Mouse (Mus musculus): ENCODE results near the gene Dtnb.

Dtnb gene

DNA sequence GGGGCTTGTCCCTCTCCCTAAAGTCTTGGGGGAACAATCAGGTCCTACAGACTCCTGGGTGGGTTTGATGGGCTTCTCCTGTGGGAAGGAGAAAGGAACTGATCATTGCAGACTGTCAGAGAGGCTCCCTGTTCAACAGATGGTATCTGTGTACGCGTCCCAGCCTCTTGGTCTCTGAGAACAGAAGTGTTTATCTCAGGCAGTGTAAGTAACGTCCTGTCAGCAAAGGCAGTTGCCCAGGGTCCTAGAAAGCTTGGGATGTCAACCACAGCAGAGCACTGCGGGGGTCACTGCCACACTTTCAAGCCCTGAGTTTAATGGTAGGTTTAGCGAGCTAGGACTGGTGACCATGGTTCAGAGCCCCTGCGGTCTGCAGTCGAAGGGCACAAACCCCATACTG, 161.1 kb downstream of the Dtnb start:
- no peak for DNase-seq

DNA sequence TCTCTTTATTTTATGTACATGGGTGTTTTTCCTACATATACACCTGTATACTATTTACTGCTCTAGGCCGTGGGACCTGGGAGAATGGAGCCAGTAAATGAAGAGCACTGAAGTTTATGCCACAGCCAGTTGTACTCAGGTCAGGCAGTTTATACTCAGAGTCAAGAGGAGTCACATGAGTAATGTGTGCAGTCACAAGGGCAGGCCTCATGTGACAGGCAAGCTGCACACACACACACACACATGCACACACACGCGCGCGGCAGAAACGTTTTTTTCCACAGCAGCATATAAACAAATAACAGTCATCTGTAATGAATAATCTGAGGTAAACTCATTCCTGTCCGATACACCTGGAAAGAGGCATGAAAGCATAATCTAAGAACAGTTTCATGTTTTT, 164.8 kb downstream of the Dtnb start:
- DNase-seq, result no peak

- DNase-seq, result no peak
Measured at GRCm38 (mm10) chr12:3738741-3739529, 166.8 kb downstream of the Dtnb start.

DNA sequence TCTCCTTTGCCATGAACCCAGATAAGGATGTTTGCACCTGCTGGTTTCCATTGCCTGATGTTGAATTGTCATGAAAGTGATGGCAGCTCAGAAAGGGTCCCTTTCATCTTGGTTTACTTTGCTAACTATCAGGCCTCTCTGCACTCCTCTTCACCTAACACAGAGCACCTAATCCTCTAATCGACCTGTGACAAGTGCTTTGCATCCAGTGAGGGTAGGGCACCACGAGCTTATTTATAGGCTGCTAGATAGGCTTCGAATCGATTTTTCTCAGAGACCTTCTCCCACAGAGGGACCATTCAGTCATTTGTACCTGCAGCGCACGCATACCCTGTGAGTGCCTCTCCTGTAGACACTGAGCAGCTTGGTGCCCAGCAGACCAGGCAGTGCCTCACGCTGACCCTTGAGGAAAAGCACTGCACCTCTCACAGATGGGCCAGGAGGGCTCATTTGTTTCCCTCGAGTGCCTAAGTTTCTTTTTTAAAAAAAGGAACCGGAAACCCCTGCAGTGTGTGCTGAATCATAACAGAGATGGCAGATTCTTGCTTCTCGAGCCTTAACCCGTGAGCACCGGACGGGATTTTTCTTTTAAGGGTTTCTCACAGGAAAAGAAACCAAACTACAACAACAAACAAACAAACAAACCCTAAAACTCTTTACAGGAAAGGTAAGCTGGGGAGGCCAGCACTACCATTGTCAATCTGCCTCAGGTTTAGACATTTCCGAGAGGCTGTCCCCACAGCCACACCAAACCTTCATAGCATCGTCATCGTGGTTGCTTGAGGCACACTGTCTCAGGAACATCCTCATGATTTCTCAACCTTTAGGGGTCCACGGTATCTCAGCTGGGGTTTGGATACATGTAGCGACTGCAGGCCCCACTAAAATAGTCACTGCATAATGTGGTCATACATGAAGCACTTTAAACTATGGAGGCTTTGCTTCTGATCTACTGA, 167.8 kb downstream of the Dtnb start:
- peak; percentile 19 to 24 for DNase-seq

- DNase-seq, result no peak
Measured at GRCm38 (mm10) chr12:3740705-3741081, 168.5 kb downstream of the Dtnb start.

DNA sequence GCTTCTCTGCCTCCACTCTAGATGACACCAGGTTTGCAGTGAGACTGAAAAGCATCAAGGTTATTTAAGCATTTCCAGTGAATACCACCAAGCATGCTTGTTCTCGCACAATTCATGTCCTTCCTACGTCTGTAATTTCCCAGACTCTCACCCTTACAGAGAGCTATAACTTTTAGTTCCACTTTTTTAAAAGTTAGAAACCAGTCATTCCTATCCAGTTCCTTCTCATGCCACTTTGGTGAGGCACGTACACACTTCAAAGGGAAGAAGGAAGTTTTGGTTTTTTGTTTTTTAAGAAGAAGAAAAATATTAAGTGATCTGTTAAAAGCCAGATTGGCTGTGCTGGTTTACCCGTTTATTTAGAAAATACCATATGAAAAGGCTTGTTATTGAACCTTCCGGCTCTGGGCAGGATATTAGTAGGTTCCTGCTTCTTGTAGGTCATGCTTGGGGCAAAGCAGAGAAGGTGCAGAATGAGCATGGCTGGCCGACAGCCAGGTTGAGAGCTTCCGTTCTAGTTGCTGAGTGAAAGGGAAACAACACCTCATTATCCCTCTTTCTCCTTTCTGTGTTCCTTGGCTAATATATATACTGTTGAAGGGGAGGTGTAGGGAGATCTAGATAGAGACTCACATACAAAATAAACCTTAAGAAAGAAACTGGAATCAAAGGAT, 173.4 kb downstream of the Dtnb start:
- no peak for DNase-seq

DNA sequence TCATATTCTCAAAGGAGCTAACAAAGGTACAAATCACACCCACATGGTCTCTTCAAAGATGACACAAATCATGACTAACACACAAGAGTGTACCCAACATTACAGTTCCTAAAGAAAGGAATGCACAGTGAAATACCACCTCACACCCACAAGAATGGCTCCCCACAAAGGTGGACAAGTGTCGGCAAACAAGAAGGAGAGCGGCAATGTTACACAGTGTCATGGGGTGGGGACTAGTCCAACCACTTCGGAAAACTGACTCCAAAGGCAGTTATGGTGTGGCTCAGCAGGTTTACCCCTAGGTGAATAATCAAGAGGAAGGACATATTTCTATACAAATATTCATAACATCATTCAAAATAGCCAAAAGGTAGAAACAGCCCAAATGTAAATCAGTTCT, 174.2 kb downstream of the Dtnb start:
- no peak for DNase-seq

DNA sequence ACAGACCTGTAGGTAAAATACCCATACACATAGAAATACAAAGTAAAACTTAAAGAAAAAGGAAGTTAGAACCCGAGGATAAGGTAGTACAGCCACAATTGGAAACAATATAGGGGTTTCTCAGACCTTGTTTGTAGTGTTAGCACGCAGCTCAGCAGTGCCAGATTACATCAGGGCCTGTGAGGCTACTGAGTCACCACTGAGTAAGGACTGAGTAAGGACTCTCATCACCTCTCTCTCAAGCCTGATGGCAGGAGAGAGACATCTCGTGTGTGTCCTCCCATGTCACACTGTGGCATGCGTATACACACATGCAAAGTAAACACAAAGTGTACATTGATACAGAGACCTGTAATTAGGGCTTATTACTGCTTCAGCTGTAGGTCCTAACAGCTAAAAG, 175.4 kb downstream of the Dtnb start:
- no peak for DNase-seq

GRCm38 (mm10) chr12:3755522-3755921, 183.3 kb downstream of the Dtnb start:
- no peak for DNase-seq

DNA sequence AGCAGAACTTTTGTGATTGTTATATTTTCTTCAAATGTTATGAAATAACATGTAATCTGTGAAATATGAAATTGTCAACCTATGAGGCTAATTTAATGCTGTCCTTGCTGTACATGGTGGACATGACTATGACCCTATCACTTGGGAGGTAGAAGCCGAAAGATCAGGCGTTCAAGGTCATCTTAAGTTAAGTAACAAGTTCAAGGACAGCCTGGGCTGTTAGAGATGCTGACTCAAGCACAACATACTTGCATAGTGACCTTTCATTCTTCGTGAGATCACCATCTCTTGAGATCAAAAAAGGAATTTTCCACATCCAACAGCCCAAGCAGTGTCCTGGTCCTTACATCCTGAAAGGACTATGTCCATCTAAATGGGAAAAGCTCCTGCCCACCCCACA, 184.0 kb downstream of the Dtnb start:
- no peak for DNase-seq

GRCm38 (mm10) chr12:3758127-3758526, 185.9 kb downstream of the Dtnb start:
- DNase-seq, result no peak

DNA sequence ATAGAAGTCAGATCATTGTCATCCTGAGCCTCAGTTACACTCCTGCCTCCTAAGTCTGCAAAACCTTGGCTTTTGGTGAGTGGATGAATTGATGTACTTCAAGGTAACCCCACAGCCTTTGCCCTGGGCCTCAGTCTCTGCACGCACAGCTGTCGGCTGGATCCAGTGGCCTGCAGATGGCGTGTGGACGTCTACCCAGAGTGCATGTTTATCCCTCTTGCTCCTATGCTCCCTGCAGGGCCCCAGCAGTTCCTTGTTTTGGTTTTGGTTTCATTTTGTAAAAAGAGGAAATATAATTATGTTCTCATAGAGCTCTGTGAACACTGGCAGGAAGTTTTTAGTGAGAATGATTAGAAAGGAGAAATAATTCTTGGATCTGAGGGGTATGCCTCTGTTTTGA, 187.2 kb downstream of the Dtnb start:
- peak; percentile 16 to 46 for DNase-seq

GRCm38 (mm10) chr12:3760876-3761590, 188.9 kb downstream of the Dtnb start:
- DNase-seq, result no peak

DNA sequence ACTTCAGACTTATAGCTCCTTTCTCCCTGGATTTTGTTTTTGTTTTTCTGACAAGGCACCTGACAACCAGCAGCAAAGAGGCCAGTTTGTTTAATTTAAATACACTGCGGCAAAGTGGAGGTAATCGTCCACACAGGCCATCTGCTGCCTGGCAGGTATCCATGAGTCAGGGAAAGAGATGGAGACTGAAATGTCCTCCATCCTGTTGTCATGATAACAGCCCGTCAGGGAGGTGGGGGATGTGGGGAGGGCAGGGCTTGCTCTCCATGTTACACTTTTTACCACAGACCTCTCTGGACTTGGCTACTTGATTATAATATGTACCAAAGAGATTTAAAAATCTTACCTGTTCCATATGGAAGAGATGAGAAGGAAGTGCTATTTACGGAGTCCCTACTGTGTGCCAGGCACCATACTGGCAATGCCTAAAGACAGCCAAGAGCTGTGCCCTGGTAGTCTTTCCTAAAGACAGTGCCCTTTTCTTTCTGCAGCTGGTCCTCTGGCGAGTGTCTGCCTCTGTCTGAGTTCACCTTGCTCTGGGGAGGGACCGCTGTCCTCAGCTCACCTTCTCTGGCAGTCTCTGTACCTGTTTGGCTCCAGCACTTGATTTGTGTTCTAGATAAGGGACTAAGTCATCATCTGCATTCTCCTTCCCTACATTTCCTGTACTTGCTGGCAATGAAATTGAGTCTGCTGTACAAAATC, 189.6 kb downstream of the Dtnb start:
- no peak for DNase-seq

DNA sequence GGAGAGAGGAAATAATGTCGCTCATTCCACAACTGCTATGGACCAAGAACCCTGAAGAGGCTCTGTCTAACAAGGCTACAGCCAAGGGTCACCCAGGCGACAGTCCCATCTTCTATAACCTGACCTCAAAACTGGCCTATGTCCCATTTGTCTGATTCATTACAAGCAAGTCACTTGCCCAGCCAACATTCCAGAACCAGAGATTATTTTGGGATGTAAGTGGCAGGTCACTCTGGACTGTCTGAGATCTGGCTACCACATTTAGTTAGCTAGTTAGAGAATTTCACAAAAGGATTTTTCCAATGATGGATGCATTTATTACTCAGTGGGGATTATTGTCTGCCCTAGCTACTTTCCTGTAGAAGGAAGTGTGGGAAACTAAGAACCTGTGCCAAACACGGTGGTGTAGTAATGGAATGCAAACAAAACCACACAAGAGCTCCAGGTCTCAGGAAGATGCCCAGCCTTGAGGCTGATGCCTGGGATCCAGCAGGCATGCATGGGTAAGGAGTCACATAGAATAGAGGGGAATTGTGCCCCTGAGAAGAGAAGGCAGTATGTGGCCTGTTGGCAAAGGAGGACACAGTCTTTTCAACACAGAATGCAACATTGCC, 192.1 kb downstream of the Dtnb start:
- no peak for DNase-seq

- no peak for DNase-seq
Measured at GRCm38 (mm10) chr12:3767360-3767759, 195.2 kb downstream of the Dtnb start.

GRCm38 (mm10) chr12:3768391-3768790, 196.2 kb downstream of the Dtnb start:
- DNase-seq, result no peak

- no peak for DNase-seq
Measured at GRCm38 (mm10) chr12:3770546-3770945, 198.4 kb downstream of the Dtnb start.

DNA sequence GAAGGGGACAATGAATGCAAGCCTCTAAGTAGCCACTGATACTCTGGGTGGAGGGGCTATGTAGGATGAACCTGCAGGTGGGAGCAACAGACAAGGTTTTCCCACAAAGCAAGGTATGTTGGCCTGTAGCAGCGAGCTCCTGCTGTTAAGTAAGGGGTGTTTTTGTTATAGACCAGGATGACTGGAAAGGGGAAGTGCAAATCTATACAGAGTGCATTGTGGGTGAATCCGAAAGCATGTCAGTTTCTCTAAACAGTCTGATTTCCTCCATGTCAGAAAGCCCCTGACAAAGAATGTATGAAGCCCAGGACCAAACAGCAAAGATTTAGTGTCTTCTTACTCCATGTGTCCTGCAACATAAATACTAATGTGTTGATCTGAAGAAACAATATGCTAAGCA, 198.9 kb downstream of the Dtnb start:
- DNase-seq, result no peak

DNA sequence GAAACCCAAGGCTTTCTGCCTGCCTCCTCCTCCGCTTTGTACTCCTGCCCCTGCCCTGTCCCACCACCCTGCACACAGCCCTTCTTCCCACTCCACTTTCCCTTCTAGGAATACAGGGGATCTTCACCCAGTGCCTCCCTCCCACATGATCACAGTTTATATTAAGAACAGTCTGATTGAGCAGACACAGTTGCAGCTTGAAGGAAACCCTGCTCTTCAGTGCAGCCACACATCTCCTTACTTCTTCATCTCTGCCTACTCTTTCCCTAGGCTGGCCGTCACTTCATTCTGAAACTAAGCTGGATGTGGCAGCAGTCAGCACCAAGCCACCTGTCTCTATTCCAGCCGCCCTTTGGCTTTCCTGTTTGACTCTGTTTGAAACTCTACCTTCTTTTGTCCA, 201.5 kb downstream of the Dtnb start:
- DNase-seq, result no peak

- DNase-seq, result no peak
Measured at GRCm38 (mm10) chr12:3776015-3776414, 203.8 kb downstream of the Dtnb start.

- DNase-seq, result no peak
Measured at GRCm38 (mm10) chr12:3777682-3778081, 205.5 kb downstream of the Dtnb start.

Data from thymus, postnatal 36 days (tissue).